Mouse (Mus musculus): ENCODE measurements at regions not wholly inside any gene's neighbourhood (a gene's known extent, or its start where the extent isn't known, plus 50 kb on each side); places are given as distances from the start of the nearest gene placed in this dataset.

GRCm38 (mm10) chr1:193992226-193992625 lies 622.1 kb upstream of the Camk1g start:
- Histone ChIP-seq H3K9me3 (replicated peaks) (no peaks in the 10 kb centered on the region), H3K27me3 (no peaks in the 10 kb centered on the region), H3K36me3 (no peaks in the 10 kb centered on the region), H3K4me1 (replicated peaks) (no peaks in the 10 kb centered on the region), H3K9ac (no peak overlapping the region), H3K4me2 (no peak overlapping the region), H3K4me3 (no peak overlapping the region), H3K27ac (no peak overlapping the region)
- WGBS = 62% methylated on average over 2 of the region's 2 CpGs
- ATAC-seq (replicated peaks; ENCODE audit: insufficient number of reproducible peaks, insufficient read depth, low FRiP score, low read depth) = no peak

GRCm38 (mm10) chr1:193989956-193990675 lies 620.0 kb upstream of the Camk1g start:
- Histone ChIP-seq H3K4me2 (no peak overlapping the region), H3K27me3 (no peaks in the 10 kb centered on the region), H3K4me1 (replicated peaks) (no peaks in the 10 kb centered on the region), H3K4me3 (no peak overlapping the region), H3K36me3 (no peaks in the 10 kb centered on the region), H3K27ac (no peak overlapping the region), H3K9ac (no peak overlapping the region), H3K9me3 (replicated peaks) (no peaks in the 10 kb centered on the region)
- WGBS = 67% methylated on average over 10 of the region's 10 CpGs
- no peak for ATAC-seq (replicated peaks; ENCODE audit: insufficient number of reproducible peaks, insufficient read depth, low FRiP score, low read depth)

DNA sequence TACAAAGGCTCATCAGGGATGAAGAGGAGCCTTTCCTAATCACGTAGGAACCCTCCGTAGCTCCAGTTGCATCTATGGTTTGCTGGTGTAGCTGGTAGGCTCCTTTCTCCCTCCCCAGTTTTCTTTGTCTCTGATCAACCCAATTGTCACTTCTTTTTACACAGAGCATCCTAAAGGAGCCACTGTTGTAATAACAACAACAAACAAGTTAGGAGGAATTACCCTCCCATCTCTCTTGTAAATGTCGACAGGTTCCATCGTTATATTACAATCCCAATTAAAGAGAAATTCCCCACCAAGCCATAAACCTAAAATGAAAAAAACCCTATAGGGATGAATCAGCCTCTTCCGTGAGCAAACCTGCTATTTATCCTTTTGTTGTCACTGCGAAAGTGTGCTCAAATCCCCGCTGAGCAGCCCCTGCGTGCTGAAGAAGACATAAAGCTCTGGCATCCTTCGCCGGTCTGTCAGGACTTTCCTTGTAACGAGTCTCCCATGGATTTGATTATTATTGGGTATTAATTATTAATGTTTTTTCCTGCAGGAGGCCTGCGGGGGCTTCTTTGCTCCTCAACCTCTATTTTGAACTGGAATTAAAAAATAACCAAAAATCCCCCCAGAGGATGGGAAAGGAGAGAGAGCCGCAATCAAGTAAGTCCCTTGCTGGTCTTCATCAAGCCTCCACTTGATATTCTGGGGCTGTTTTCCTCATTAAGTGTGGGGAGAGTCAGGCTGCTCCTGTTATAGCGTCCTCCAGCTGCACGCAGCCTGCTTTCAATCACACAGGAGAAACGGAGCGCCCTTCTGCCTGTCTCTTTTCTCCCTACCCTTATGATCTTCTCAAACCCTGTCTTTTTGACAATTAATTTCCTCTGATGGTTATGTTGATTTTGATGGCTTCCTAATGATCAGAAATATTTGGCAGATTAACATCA lies 619.1 kb upstream of the Camk1g start:
- no peak overlapping the region for H3K4me2 ChIP-seq
- H3K4me3 ChIP-seq = no peak overlapping the region
- H3K9me3 ChIP-seq (replicated peaks) = no peaks in the 10 kb centered on the region
- H3K27ac ChIP-seq = no peak overlapping the region
- ATAC-seq (replicated peaks; ENCODE audit: insufficient number of reproducible peaks, insufficient read depth, low FRiP score, low read depth) = no peak
- H3K27me3 ChIP-seq = no peaks in the 10 kb centered on the region
- H3K9ac ChIP-seq = no peak overlapping the region
- H3K4me1 ChIP-seq (replicated peaks) = no peaks in the 10 kb centered on the region
- no peaks in the 10 kb centered on the region for H3K36me3 ChIP-seq
- WGBS = 37% methylated on average over 17 of the region's 17 CpGs

- H3K9me3 ChIP-seq (replicated peaks) = no peaks in the 10 kb centered on the region
- H3K27me3 ChIP-seq = no peaks in the 10 kb centered on the region
- WGBS = 62% methylated on average over 4 of the region's 4 CpGs
- no peak overlapping the region for H3K27ac ChIP-seq
- no peaks in the 10 kb centered on the region for H3K4me1 ChIP-seq (replicated peaks)
- no peak overlapping the region for H3K4me3 ChIP-seq
- no peak for ATAC-seq (replicated peaks; ENCODE audit: insufficient number of reproducible peaks, insufficient read depth, low FRiP score, low read depth)
- H3K9ac ChIP-seq = no peak overlapping the region
- no peaks in the 10 kb centered on the region for H3K36me3 ChIP-seq
- no peak overlapping the region for H3K4me2 ChIP-seq
These were observed 610.5 kb upstream of the Camk1g start for GRCm38 (mm10) chr1:193980571-193980970.

DNA sequence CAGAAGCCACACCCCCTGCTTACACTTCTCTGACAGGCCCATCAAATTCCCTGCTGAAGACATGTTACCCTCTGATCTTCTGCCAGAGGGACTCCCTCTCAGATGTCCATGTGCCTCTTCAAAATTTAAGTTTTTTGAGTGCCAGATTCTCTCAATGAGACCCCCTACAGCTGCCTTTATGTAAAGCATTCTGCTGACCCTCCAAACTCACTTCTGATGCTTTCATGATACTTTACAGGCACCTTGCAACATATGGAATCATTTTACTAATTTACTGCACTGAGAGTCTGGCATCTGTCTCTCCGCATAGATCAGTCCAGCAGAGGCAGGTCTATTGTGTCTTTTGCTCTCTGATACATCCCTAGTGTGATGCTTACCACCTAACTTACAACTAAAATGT lies 601.4 kb upstream of the Camk1g start:
- 74% methylated on average over 1 of the region's 1 CpGs for WGBS

DNA sequence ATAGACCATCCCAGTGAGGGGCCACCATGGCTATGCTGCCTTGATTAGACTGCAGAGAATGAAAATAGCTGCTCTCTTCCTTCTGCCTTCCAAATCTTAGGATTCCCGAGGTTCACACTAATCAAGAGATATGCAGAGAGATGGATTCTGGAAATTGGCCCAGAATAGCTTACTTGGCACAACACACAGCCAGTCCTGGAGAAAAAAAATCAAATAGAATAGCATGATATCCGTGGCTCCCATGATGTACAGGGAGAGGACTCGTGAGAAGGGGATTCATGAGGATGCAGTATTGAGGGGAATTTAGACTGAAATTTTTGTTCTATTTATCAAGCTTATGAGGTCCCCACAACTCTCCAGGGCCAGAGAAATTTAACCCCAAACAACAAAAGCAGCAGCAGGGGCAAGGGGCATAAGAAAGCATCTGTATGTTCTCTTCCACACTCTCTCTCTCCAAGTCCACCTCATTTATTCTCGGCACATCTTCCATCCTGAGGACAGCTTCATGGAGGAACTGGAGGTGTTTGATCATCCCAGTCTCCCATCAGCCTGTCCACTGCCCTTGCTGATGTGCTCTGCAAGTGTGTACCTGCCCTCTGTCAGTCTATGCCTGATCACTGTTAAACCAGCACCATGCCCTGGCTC lies 599.3 kb upstream of the Camk1g start:
- Histone ChIP-seq H3K4me3 (no peak overlapping the region), H3K9me3 (replicated peaks) (no peaks in the 10 kb centered on the region), H3K27me3 (no peaks in the 10 kb centered on the region), H3K4me2 (no peak overlapping the region), H3K36me3 (no peaks in the 10 kb centered on the region), H3K9ac (no peak overlapping the region), H3K4me1 (replicated peaks) (no peaks in the 10 kb centered on the region; the same call in 1 of the 2 replicates), H3K27ac (no peak overlapping the region)
- no peak for ATAC-seq (replicated peaks; ENCODE audit: insufficient number of reproducible peaks, insufficient read depth, low FRiP score, low read depth)
- 51% methylated on average over 4 of the region's 4 CpGs for WGBS

More for the DNA sequence above, 601.4 kb upstream of the Camk1g start:
- Histone ChIP-seq H3K36me3 (no peaks in the 10 kb centered on the region), H3K9me3 (replicated peaks) (no peaks in the 10 kb centered on the region), H3K27me3 (no peaks in the 10 kb centered on the region), H3K4me3 (no peak overlapping the region), H3K4me1 (replicated peaks) (no peaks in the 10 kb centered on the region; the same call in 1 of the 2 replicates), H3K9ac (no peak overlapping the region), H3K27ac (no peak overlapping the region), H3K4me2 (no peak overlapping the region)
- no peak for ATAC-seq (replicated peaks; ENCODE audit: insufficient number of reproducible peaks, insufficient read depth, low FRiP score, low read depth)

GRCm38 (mm10) chr1:193967957-193968926 lies 598.1 kb upstream of the Camk1g start:
- 81% methylated on average over 4 of the region's 4 CpGs for WGBS
- ATAC-seq (replicated peaks; ENCODE audit: insufficient number of reproducible peaks, insufficient read depth, low FRiP score, low read depth) = no peak

DNA sequence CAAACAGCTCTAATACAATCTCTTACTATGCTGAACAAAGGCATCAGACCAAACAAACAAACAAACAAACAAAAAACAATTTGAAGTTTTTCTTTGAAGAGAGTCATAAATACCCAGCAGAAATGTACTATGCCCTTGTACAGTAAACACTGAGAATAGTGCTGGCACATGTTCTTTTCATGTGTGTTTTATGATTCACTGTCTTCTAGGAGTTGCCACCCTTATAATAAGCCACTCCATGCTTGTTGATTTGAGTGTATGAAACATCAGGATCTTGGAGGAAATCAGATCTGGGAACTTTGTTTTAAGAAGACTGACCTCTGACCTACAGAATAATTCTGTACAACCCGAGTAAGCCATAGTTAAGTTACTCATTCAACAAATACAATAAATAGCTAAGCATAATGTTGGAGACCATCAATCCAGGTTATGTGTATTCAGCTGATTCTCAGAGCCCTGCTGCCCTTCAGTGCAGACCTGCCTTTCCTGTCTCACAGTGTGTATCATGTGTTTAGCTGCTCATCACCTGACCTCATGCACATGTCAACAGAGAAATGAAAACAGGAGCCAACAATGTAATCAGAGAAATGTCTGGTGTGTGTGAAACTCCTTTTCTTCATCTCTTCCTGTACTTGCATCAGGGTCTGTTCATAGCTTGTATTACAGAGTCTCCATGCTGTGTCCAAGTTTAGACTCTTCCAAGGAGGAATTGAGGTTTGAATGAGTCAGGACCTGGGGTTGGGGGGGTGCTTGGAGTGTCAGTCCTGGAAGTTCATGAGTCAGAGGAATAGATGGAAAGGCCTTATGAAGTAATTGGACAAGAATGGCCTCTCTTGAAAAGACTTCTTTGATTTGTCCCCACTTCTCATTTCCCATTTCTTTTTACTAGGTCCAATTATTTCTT lies 596.8 kb upstream of the Camk1g start:
- no peak overlapping the region for H3K4me2 ChIP-seq
- H3K4me3 ChIP-seq = no peak overlapping the region
- 56% methylated on average over 1 of the region's 1 CpGs for WGBS
- no peaks in the 10 kb centered on the region for H3K9me3 ChIP-seq (replicated peaks)
- no peaks in the 10 kb centered on the region for H3K27me3 ChIP-seq
- no peak for ATAC-seq (replicated peaks; ENCODE audit: insufficient number of reproducible peaks, insufficient read depth, low FRiP score, low read depth)
- no peaks in the 10 kb centered on the region; the same call in 1 of the 2 replicates for H3K4me1 ChIP-seq (replicated peaks)
- no peaks in the 10 kb centered on the region for H3K36me3 ChIP-seq
- H3K9ac ChIP-seq = no peak overlapping the region
- no peak overlapping the region for H3K27ac ChIP-seq

More at GRCm38 (mm10) chr1:193967957-193968926, 598.1 kb upstream of the Camk1g start:
- H3K36me3 ChIP-seq = no peaks in the 10 kb centered on the region
- no peak overlapping the region for H3K4me2 ChIP-seq
- H3K9ac ChIP-seq = no peak overlapping the region
- H3K9me3 ChIP-seq (replicated peaks) = no peaks in the 10 kb centered on the region
- no peaks in the 10 kb centered on the region for H3K27me3 ChIP-seq
- no peaks in the 10 kb centered on the region; the same call in 1 of the 2 replicates for H3K4me1 ChIP-seq (replicated peaks)
- no peak overlapping the region for H3K4me3 ChIP-seq
- H3K27ac ChIP-seq = no peak overlapping the region

GRCm38 (mm10) chr1:193965278-193965677 lies 595.2 kb upstream of the Camk1g start:
- Histone ChIP-seq H3K4me1 (replicated peaks) (no peaks in the 10 kb centered on the region; the same call in 1 of the 2 replicates), H3K27ac (no peak overlapping the region), H3K9ac (no peak overlapping the region), H3K9me3 (replicated peaks) (no peaks in the 10 kb centered on the region), H3K27me3 (no peaks in the 10 kb centered on the region), H3K4me2 (no peak overlapping the region), H3K36me3 (no peaks in the 10 kb centered on the region), H3K4me3 (no peak overlapping the region)
- WGBS = 80% methylated on average over 1 of the region's 1 CpGs
- ATAC-seq (replicated peaks; ENCODE audit: insufficient number of reproducible peaks, insufficient read depth, low FRiP score, low read depth) = no peak

DNA sequence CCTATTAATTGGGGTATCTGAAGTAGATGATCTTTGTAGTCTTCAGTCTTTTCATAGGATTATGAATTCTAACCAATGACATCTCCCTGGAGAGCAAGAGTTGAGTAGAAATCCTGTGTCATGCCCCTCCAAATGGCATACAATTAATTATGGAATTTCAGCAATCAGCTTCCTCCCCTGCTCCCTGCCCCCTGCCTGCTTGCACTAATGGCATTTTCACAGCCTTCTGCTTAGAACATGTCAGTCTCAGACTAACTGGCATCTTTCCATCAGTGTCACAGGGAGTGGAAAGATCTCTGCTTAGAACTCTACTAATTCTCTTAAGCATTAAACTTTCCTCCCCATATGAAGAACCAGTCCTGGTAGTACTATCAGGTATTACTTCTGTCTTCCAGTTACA lies 581.8 kb upstream of the Camk1g start:
- Histone ChIP-seq H3K36me3 (no peaks in the 10 kb centered on the region), H3K27ac (no peak overlapping the region), H3K9me3 (replicated peaks) (no peaks in the 10 kb centered on the region), H3K4me2 (no peak overlapping the region), H3K27me3 (no peaks in the 10 kb centered on the region), H3K4me3 (no peak overlapping the region), H3K4me1 (replicated peaks) (no peaks in the 10 kb centered on the region), H3K9ac (no peak overlapping the region)
- ATAC-seq (replicated peaks; ENCODE audit: insufficient number of reproducible peaks, insufficient read depth, low FRiP score, low read depth) = no peak
